In genomic region chr9:44881941-44882435, GRCm38 (mm10) we compare ENCODE assay signal across 8 mouse cellular contexts. TPM values are rescaled to one million over a fixed set of nuclear protein-coding genes. Genes with fewer than 3 reads are reported as not detected.
DNase-seq lines count a peak whose midpoint lies in the region; ATAC-seq and TF ChIP-seq lines count a peak whose summit lies in the region.

No protein-coding gene starts in this region.

- under 1% methylated on average over 29 of the region's 29 CpGs for WGBS in embryonic facial prominence, embryonic 15.5 days
- under 1% methylated on average over 29 of the region's 29 CpGs for WGBS in heart, embryonic 10.5 days
- WGBS in kidney, embryonic 14.5 days: under 1% methylated on average over 29 of the region's 29 CpGs
- under 1% methylated on average over 29 of the region's 29 CpGs for WGBS in limb, embryonic 15.5 days
- WGBS in midbrain, embryonic 16.5 days: under 1% methylated on average over 29 of the region's 29 CpGs

- H3K4me1 ChIP-seq in bone marrow macrophage, adult 2 months (ENCODE audit: control insufficient read depth, insufficient read depth, low read length): peaks cover 14% of the 10 kb centered on the region
- H3K4me1 ChIP-seq in embryonic facial prominence, embryonic 15.5 days: peaks cover 41% of the 10 kb centered on the region
- H3K4me1 ChIP-seq in heart, embryonic 10.5 days: peaks cover 35% of the 10 kb centered on the region
- H3K4me1 ChIP-seq in kidney, embryonic 14.5 days (ENCODE audit: control insufficient read depth, insufficient read depth, low read length): peaks cover 28% of the 10 kb centered on the region
- H3K4me1 ChIP-seq in limb, embryonic 15.5 days: peaks cover 43% of the 10 kb centered on the region
- H3K4me1 ChIP-seq in midbrain, embryonic 16.5 days (ENCODE audit: control insufficient read depth, insufficient read depth, low read length): peaks cover 31% of the 10 kb centered on the region

- no peaks in the 10 kb centered on the region for H3K36me3 ChIP-seq in embryonic facial prominence, embryonic 15.5 days
- no peaks in the 10 kb centered on the region; the same call in 1 of the 2 replicates for H3K36me3 ChIP-seq in heart, embryonic 10.5 days
- no peaks in the 10 kb centered on the region; the same call in 1 of the 2 replicates for H3K36me3 ChIP-seq in kidney, embryonic 14.5 days (ENCODE audit: control insufficient read depth, insufficient read depth, low read length)
- H3K36me3 ChIP-seq in limb, embryonic 15.5 days: no peaks in the 10 kb centered on the region
- H3K36me3 ChIP-seq in midbrain, embryonic 16.5 days (ENCODE audit: control insufficient read depth, insufficient read depth, low read length): no peaks in the 10 kb centered on the region

- H3K27ac ChIP-seq in bone marrow macrophage, adult 2 months (ENCODE audit: insufficient read depth, low read depth, low read length): peak overlapping the region; percentile 87
- H3K27ac ChIP-seq in embryonic facial prominence, embryonic 15.5 days (replicated peaks): peak overlapping the region; percentile 99
- H3K27ac ChIP-seq in heart, embryonic 10.5 days: peak overlapping the region; percentile 97
- peak overlapping the region; percentile 96 for H3K27ac ChIP-seq in kidney, embryonic 14.5 days (ENCODE audit: low read depth, low read length)
- peak overlapping the region; percentile 99 for H3K27ac ChIP-seq in limb, embryonic 15.5 days
- H3K27ac ChIP-seq in midbrain, embryonic 16.5 days (ENCODE audit: low read length): peak overlapping the region; percentile 98

- H3K9ac ChIP-seq in embryonic facial prominence, embryonic 15.5 days: peak overlapping the region; percentile 62
- H3K9ac ChIP-seq in kidney, embryonic 14.5 days (ENCODE audit: low read depth, low read length): peak overlapping the region; percentile 83
- peak overlapping the region; percentile 56 for H3K9ac ChIP-seq in limb, embryonic 15.5 days
- H3K9ac ChIP-seq in midbrain, embryonic 16.5 days (ENCODE audit: low read depth, low read length): peak overlapping the region; percentile 89

- no peaks in the 10 kb centered on the region for H3K27me3 ChIP-seq in embryonic facial prominence, embryonic 15.5 days
- H3K27me3 ChIP-seq in heart, embryonic 10.5 days (ENCODE audit: insufficient read depth, poor library complexity, severe bottlenecking): no peaks in the 10 kb centered on the region
- no peaks in the 10 kb centered on the region; the same call in 1 of the 2 replicates for H3K27me3 ChIP-seq in kidney, embryonic 14.5 days (ENCODE audit: control insufficient read depth, insufficient read depth, low read length)
- no peaks in the 10 kb centered on the region for H3K27me3 ChIP-seq in limb, embryonic 15.5 days
- no peaks in the 10 kb centered on the region for H3K27me3 ChIP-seq in midbrain, embryonic 16.5 days (ENCODE audit: control insufficient read depth, insufficient read depth, low read depth, low read length)

- TF ChIP-seq CTCF in bone marrow macrophage, adult 2 months (IDR thresholded peaks at IDR 0.05; ENCODE audit: low read depth, low read length): no peak

- peak overlapping the region; percentile 98 for H3K4me2 ChIP-seq in embryonic facial prominence, embryonic 15.5 days (replicated peaks)
- peak overlapping the region; percentile 76 for H3K4me2 ChIP-seq in kidney, embryonic 14.5 days (replicated peaks; ENCODE audit: low read depth, low read length)
- peak overlapping the region; percentile 96 for H3K4me2 ChIP-seq in limb, embryonic 15.5 days
- H3K4me2 ChIP-seq in midbrain, embryonic 16.5 days (ENCODE audit: low read length): peak overlapping the region; percentile 92

- peak overlapping the region; percentile 76 for H3K4me3 ChIP-seq in bone marrow macrophage, adult 2 months (ENCODE audit: insufficient read depth, low read length)
- H3K4me3 ChIP-seq in embryonic facial prominence, embryonic 15.5 days (replicated peaks): peak overlapping the region; percentile 98
- peak overlapping the region; percentile 98 for H3K4me3 ChIP-seq in heart, embryonic 10.5 days
- peak overlapping the region; percentile 77 for H3K4me3 ChIP-seq in kidney, embryonic 14.5 days (ENCODE audit: low read length)
- peak overlapping the region; percentile 97 for H3K4me3 ChIP-seq in limb, embryonic 15.5 days
- H3K4me3 ChIP-seq in midbrain, embryonic 16.5 days (ENCODE audit: low read depth, low read length): peak overlapping the region; percentile 78

- peak; percentile 56 for ATAC-seq in embryonic facial prominence, embryonic 15.5 days (ENCODE audit: insufficient number of reproducible peaks, low FRiP score, low TSS enrichment, low read depth)
- peak; percentile 84 for ATAC-seq in kidney, embryonic 14.5 days (ENCODE audit: low FRiP score, low TSS enrichment)
- peak; percentile 68 for ATAC-seq in limb, embryonic 15.5 days (ENCODE audit: insufficient number of reproducible peaks, low FRiP score, low TSS enrichment, low read depth)
- peak; percentile 75 for ATAC-seq in midbrain, embryonic 16.5 days

- H3K9me3 ChIP-seq in embryonic facial prominence, embryonic 15.5 days (replicated peaks): no peaks in the 10 kb centered on the region
- no peaks in the 10 kb centered on the region for H3K9me3 ChIP-seq in heart, embryonic 10.5 days
- no peaks in the 10 kb centered on the region for H3K9me3 ChIP-seq in kidney, embryonic 14.5 days (ENCODE audit: control insufficient read depth, low read length)
- no peaks in the 10 kb centered on the region for H3K9me3 ChIP-seq in limb, embryonic 15.5 days
- no peaks in the 10 kb centered on the region for H3K9me3 ChIP-seq in midbrain, embryonic 16.5 days (replicated peaks; ENCODE audit: control insufficient read depth, low read length, poor library complexity, severe bottlenecking)

- DNase-seq in B cell, adult 2 months: peak; percentile 47 to 53
- peak; percentile 92 for DNase-seq in heart, embryonic 10.5 days (ENCODE audit: low spot score)
- peak; percentile 76 to 86 for DNase-seq in spleen, postnatal 4 days (ENCODE audit: low spot score in 2 of 2)

- TF ChIP-seq POLR2A in bone marrow macrophage, adult 2 months (IDR thresholded peaks at IDR 0.05; ENCODE audit: borderline replicate concordance, low read depth, low read length): no peak

RNA-seq across cellular contexts. Expression of gene Kmt2a, which starts 0.9 kb away (rescaled TPM):
- 31.6 and 32.2 TPM in 2 replicates for polyA plus RNA-seq in bone marrow macrophage, adult 2 months (2012; ENCODE audit: insufficient read depth, insufficient read length, missing spikeins)
- polyA plus RNA-seq in embryonic facial prominence, embryonic 15.5 days (2015; fragmentation: Nextera tagmentation; extraction: Ambion mirVana): 15.6 and 17.7 TPM in 2 replicates
- 7.4 and 10.5 TPM in 2 replicates for polyA plus RNA-seq in heart, embryonic 10.5 days (2016; fragmentation: Nextera tagmentation; extraction: Ambion mirVana)
- 14.9 and 15.2 TPM in 2 replicates for polyA plus RNA-seq in kidney, embryonic 14.5 days (2014; fragmentation: Nextera tagmentation; extraction: Ambion mirVana)
- polyA plus RNA-seq in limb, embryonic 15.5 days (2015; fragmentation: Nextera tagmentation; extraction: Ambion mirVana): 12.4 and 13.7 TPM in 2 replicates
- 14.1 and 22.3 TPM in 2 replicates for polyA plus RNA-seq in midbrain, embryonic 16.5 days (2015; fragmentation: Nextera tagmentation; extraction: Ambion mirVana)

RNA-seq across cellular contexts. Expression of gene Atp5l, which starts 38.6 kb away (rescaled TPM):
- polyA plus RNA-seq in bone marrow macrophage, adult 2 months (2012; ENCODE audit: insufficient read depth, insufficient read length, missing spikeins): 311 and 441 TPM in 2 replicates
- 655 and 705 TPM in 2 replicates for polyA plus RNA-seq in embryonic facial prominence, embryonic 15.5 days (2015; fragmentation: Nextera tagmentation; extraction: Ambion mirVana)
- polyA plus RNA-seq in heart, embryonic 10.5 days (2016; fragmentation: Nextera tagmentation; extraction: Ambion mirVana): 722 and 893 TPM in 2 replicates
- polyA plus RNA-seq in kidney, embryonic 14.5 days (2014; fragmentation: Nextera tagmentation; extraction: Ambion mirVana): 674 and 931 TPM in 2 replicates
- polyA plus RNA-seq in limb, embryonic 15.5 days (2015; fragmentation: Nextera tagmentation; extraction: Ambion mirVana): 568 and 652 TPM in 2 replicates
- 651 and 716 TPM in 2 replicates for polyA plus RNA-seq in midbrain, embryonic 16.5 days (2015; fragmentation: Nextera tagmentation; extraction: Ambion mirVana)

Comparison
In these comparisons a context has a peak if more than half of its experiments do, and no peak if none do; other contexts are left out.
1. Peak in every context shown above with its lines: DNase-seq, ATAC-seq, H3K4me3 ChIP-seq and H3K27ac ChIP-seq.